In the genomic region with DNA sequence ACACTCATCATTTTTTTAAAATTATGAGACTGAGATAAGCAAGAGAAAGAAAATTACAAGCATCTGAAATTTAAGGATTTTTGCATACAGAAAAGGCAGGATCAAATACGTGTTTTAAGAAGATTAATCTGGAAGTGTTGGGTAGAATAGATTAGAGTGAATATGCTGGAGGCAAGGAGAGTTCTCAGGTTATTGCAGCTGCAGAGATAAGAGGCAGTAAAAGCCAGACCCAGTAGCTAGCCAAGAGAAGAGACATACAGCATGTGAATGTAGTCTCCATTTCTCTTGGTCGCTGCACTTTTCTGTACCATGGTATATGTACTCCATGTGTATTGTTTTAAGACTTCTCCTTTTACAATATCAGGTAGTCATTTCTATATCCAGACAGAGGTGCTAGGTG, we compare ENCODE assay signal across 14 mouse cellular contexts.
"Had no signal": no experiment of that assay in that cellular context is flagged by ENCODE, and none has a peak within 500 bp of the region (broad histone marks: within the 10 kb centered on the region; RNA-seq: fewer than 3 reads in every experiment).

No protein-coding gene starts in this region.

- H3K4me3 ChIP-seq: layer of hippocampus, adult 2 months had no signal

- H3K4me2 ChIP-seq: midbrain, embryonic 11.5 days had no signal

- DNase-seq: kidney, adult 11 months; kidney, adult 9 months; kidney, postnatal 4 days; left cerebral cortex, postnatal 4 days; lung, adult 2 months; lung, postnatal 36 days; right cerebral cortex, adult 18-20 months; right cerebral cortex, postnatal 25 days; thymus, postnatal 4 days had no signal

- H3K27ac ChIP-seq: kidney, postnatal 0 days; layer of hippocampus, adult 2 months had no signal

- ATAC-seq: lung, postnatal 0 days; midbrain, embryonic 16.5 days had no signal
